Mouse (Mus musculus) thymus, adult 2 months (tissue): ENCODE results near the gene Atp23. TPM values are rescaled to one million over a fixed set of nuclear protein-coding genes. Genes with fewer than 3 reads are reported as not detected.

Source experiments
- DNase-seq: peaks from one replicate; pipeline ENCODE4 v3.0.0; 2021
- H3K27ac ChIP-seq: fragments of 200-500 bp; 2 replicates; pipeline ENCODE4 v1.5.1; 2012; ENCODE audit warnings: low read length, control low read depth; ENCODE audit not compliant: control insufficient read depth, insufficient read depth
- H3K27me3 ChIP-seq: fragments of 200-500 bp; 2 replicates; pipeline ENCODE4 v1.6.1; 2012; ENCODE audit warnings: mild to moderate bottlenecking, low read length, moderate library complexity, mixed read lengths; ENCODE audit not compliant: control insufficient read depth, insufficient read depth
- H3K36me3 ChIP-seq: fragments of 200-500 bp; 2 replicates; pipeline ENCODE4 v1.6.1; 2012; ENCODE audit warnings: mild to moderate bottlenecking, low read length, moderate library complexity; ENCODE audit not compliant: control insufficient read depth, insufficient read depth
- H3K4me1 ChIP-seq: fragments of 200-500 bp; replicated peaks from 2 replicates; pipeline ENCODE4 v1.6.1; 2012; ENCODE audit warnings: low read length; ENCODE audit not compliant: control insufficient read depth, insufficient read depth
- H3K4me3 ChIP-seq: fragments of 200-500 bp; 2 replicates; pipeline ENCODE4 v1.5.1; 2012; ENCODE audit warnings: mild to moderate bottlenecking, low read length, control low read depth, moderate library complexity; ENCODE audit not compliant: control insufficient read depth, insufficient read depth
- CTCF ChIP-seq: fragments of 200-500 bp; IDR thresholded peaks from 2 replicates; pipeline ENCODE4 v1.5.1; 2012; ENCODE audit warnings: mild to moderate bottlenecking, control low read depth, low read length, moderate library complexity, borderline replicate concordance; ENCODE audit not compliant: control insufficient read depth, poor library complexity, insufficient read depth; ENCODE audit errors: extremely low read depth
- POLR2A ChIP-seq: fragments of 200-500 bp; IDR thresholded peaks from 2 replicates; pipeline ENCODE4 v1.6.1; 2012; ENCODE audit warnings: mild to moderate bottlenecking, low read length, control low read depth, moderate library complexity; ENCODE audit not compliant: control insufficient read depth, poor library complexity, insufficient read depth; ENCODE audit errors: extremely low read depth
- WGBS: fragments of 180-500 bp; shearing (Covaris S2); methylation state at CpG from one replicate; pipeline ENCODE4 v1.1.7; 2018; 5-methylcytosine and 5-hydroxymethylcytosine counted together
- polyA plus RNA-seq: library from polyadenylated mRNA; depleted of rRNA; stranded (reverse); fragments of >200 nt; gene quantifications from 2 replicates; pipeline ENCODE4 v1.2.3, GENCODE M21; 2012

Atp23 gene
- polyA plus RNA-seq, 1 experiment: 9.6 TPM

GRCm38 (mm10) chr10:126919067-126919466, 17.9 kb upstream of the Atp23 start:
- DNase-seq: peak; percentile 91
- 4% methylated on average over 9 of the region's 9 CpGs for WGBS
- TF ChIP-seq POLR2A (no peak), CTCF (peak; percentile 89; the same call in 1 of the 2 replicates)
- Histone ChIP-seq H3K36me3 (no peaks in the 10 kb centered on the region), H3K4me3 (no peak overlapping the region), H3K27ac (no peak overlapping the region), H3K4me1 (no peaks in the 10 kb centered on the region), H3K27me3 (no peaks in the 10 kb centered on the region)

GRCm38 (mm10) chr10:126914288-126914687, 13.1 kb upstream of the Atp23 start:
- peaks cover under 1% of the 10 kb centered on the region; the same call in 1 of the 2 replicates for H3K4me1 ChIP-seq
- H3K36me3 ChIP-seq: no peaks in the 10 kb centered on the region
- WGBS: 96% methylated on average over 5 of the region's 5 CpGs
- no peak for DNase-seq
- H3K27me3 ChIP-seq: no peaks in the 10 kb centered on the region
- H3K4me3 ChIP-seq: no peak overlapping the region
- H3K27ac ChIP-seq: no peak overlapping the region
- TF ChIP-seq POLR2A: no peak
- TF ChIP-seq CTCF: no peak

- no peaks in the 10 kb centered on the region for H3K36me3 ChIP-seq
- no peaks in the 10 kb centered on the region for H3K27me3 ChIP-seq
- TF ChIP-seq POLR2A (no peak), CTCF (no peak)
- DNase-seq: no peak
- H3K4me1 ChIP-seq: peaks cover 3% of the 10 kb centered on the region
- H3K27ac ChIP-seq: no peak overlapping the region
- H3K4me3 ChIP-seq: no peak overlapping the region
- WGBS: 91% methylated on average over 1 of the region's 1 CpGs
These were observed 10.3 kb upstream of the Atp23 start for GRCm38 (mm10) chr10:126911479-126911878.

GRCm38 (mm10) chr10:126906811-126907210, 5.7 kb upstream of the Atp23 start:
- Histone ChIP-seq H3K4me1 (peaks cover 5% of the 10 kb centered on the region), H3K4me3 (no peak overlapping the region), H3K27me3 (no peaks in the 10 kb centered on the region), H3K36me3 (no peaks in the 10 kb centered on the region), H3K27ac (no peak overlapping the region)
- TF ChIP-seq CTCF (no peak), POLR2A (no peak)
- WGBS: 97% methylated on average over 5 of the region's 5 CpGs
- DNase-seq: no peak

GRCm38 (mm10) chr10:126905650-126906075, 4.5 kb upstream of the Atp23 start:
- no peak overlapping the region for H3K27ac ChIP-seq
- peak; percentile 89 for DNase-seq

GRCm38 (mm10) chr10:126905086-126905485, 3.9 kb upstream of the Atp23 start:
- no peaks in the 10 kb centered on the region for H3K36me3 ChIP-seq
- TF ChIP-seq CTCF (no peak), POLR2A (no peak)
- H3K27ac ChIP-seq: no peak overlapping the region
- no peak overlapping the region for H3K4me3 ChIP-seq
- WGBS: 88% methylated on average over 8 of the region's 8 CpGs
- no peaks in the 10 kb centered on the region for H3K27me3 ChIP-seq
- no peak for DNase-seq
- H3K4me1 ChIP-seq: peaks cover 6% of the 10 kb centered on the region

More at GRCm38 (mm10) chr10:126905650-126906075, 4.5 kb upstream of the Atp23 start:
- Histone ChIP-seq H3K27me3 (no peaks in the 10 kb centered on the region), H3K4me3 (peak overlapping the region; percentile 53), H3K4me1 (peaks cover 5% of the 10 kb centered on the region), H3K36me3 (no peaks in the 10 kb centered on the region)
- TF ChIP-seq CTCF: peak; percentile 59
- 0 out of 2 replicates have a peak, but pooled peaks have one; percentile 51 for TF ChIP-seq POLR2A
- under 1% methylated on average over 30 of the region's 30 CpGs for WGBS

- WGBS: 59% methylated on average over 5 of the region's 5 CpGs
- DNase-seq: peak; percentile 23
- Histone ChIP-seq H3K27ac (no peak overlapping the region), H3K27me3 (no peaks in the 10 kb centered on the region), H3K4me3 (no peak overlapping the region), H3K36me3 (no peaks in the 10 kb centered on the region), H3K4me1 (peaks cover 9% of the 10 kb centered on the region)
- TF ChIP-seq POLR2A (no peak), CTCF (no peak)
These were observed 3.1 kb upstream of the Atp23 start for GRCm38 (mm10) chr10:126904221-126904620.
